Mouse (Mus musculus) forebrain, embryonic 11.5 days (tissue): Measurements from ENCODE around the gene Map1b. TPM values are rescaled to one million over a fixed set of nuclear protein-coding genes. Genes with fewer than 3 reads are reported as not detected.

Source experiments
- ATAC-seq: fragments of 200-750 bp; cut with Nextera tagmentation; replicated peaks from 2 replicates; pipeline ENCODE4 v1.8.0; 2017; ENCODE audit warnings: moderate TSS enrichment; ENCODE audit not compliant: low FRiP score
- DNase-seq: peaks from one replicate; pipeline ENCODE4 v3.0.0-alpha.2; 2017; ENCODE audit warnings: low spot score
- H3K27ac ChIP-seq: fragments of 300-500 bp; sonication (generic); 2 replicates; pipeline ENCODE4 v1.5.1; 2014; ENCODE audit warnings: low read depth, low read length
- H3K27me3 ChIP-seq: fragments of 300-500 bp; sonication (generic); 2 replicates; pipeline ENCODE4 v1.6.1; 2014; ENCODE audit warnings: mild to moderate bottlenecking, low read length, mixed read lengths; ENCODE audit not compliant: control insufficient read depth, insufficient read depth
- H3K36me3 ChIP-seq: fragments of 300-500 bp; sonication (generic); 2 replicates; pipeline ENCODE4 v1.6.1; 2014; ENCODE audit warnings: mild to moderate bottlenecking, low read length, moderate library complexity, mixed read lengths; ENCODE audit not compliant: control insufficient read depth, insufficient read depth
- H3K4me1 ChIP-seq: fragments of 300-500 bp; sonication (generic); replicated peaks from 2 replicates; pipeline ENCODE4 v1.6.1; 2014; ENCODE audit warnings: low read length, mixed read lengths; ENCODE audit not compliant: control insufficient read depth, insufficient read depth
- H3K4me2 ChIP-seq: fragments of 300-500 bp; sonication (generic); 2 replicates; pipeline ENCODE4 v1.6.1; 2014; ENCODE audit warnings: low read depth, mild to moderate bottlenecking, low read length, moderate library complexity, mixed read lengths; ENCODE audit not compliant: severe bottlenecking
- H3K4me3 ChIP-seq: fragments of 300-500 bp; sonication (generic); 2 replicates; pipeline ENCODE4 v1.5.1; 2014; ENCODE audit warnings: low read depth, low read length
- H3K9ac ChIP-seq: fragments of 300-500 bp; sonication (generic); 2 replicates; pipeline ENCODE4 v1.6.1; 2014; ENCODE audit warnings: low read length
- H3K9me3 ChIP-seq: fragments of 300-500 bp; sonication (generic); 2 replicates; pipeline ENCODE4 v1.6.1; 2016; ENCODE audit warnings: low read length, mixed read lengths; ENCODE audit not compliant: control insufficient read depth
- WGBS: fragments of 180-500 bp; shearing (Covaris S2); extraction: QIAGEN DNeasy Blood & Tissue Kit; methylation state at CpG from one replicate; pipeline ENCODE4 v1.1.7; 2014; 5-methylcytosine and 5-hydroxymethylcytosine counted together
- polyA plus RNA-seq: library from polyadenylated mRNA; unstranded; fragments of >200 nt; fragmentation: Nextera tagmentation; extraction: Ambion mirVana; gene quantifications from 2 replicates; pipeline ENCODE4 v1.2.1, GENCODE M21; 2014

Map1b gene
- polyA plus RNA-seq, 1 experiment from 2014 or later = 854 TPM

DNA sequence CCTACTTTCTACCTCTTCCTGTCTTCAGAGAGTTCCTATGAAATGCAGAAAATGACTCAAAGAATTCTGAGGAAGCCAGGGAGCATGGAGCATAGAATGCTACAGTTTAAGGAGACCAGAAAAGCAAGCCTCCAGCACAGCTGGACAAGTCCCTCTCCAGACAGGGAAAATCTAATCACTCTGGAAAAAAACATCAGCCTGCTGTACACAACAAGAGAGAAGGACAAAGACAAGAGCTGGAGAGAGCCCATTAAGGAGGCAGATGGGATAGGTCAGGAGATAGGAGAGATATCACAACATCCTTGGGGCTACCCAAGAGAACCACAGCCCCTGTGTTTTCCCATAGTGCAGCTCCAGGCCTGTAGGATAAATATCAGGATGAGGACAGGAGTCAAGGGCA, 79.3 kb downstream of the Map1b start:
- H3K36me3 ChIP-seq = peaks cover 63% of the 10 kb centered on the region
- peaks cover 10% of the 10 kb centered on the region for H3K4me1 ChIP-seq
- H3K27me3 ChIP-seq = no peaks in the 10 kb centered on the region
- no peaks in the 10 kb centered on the region for H3K9me3 ChIP-seq
- no peak for ATAC-seq
- DNase-seq = no peak
- no peak overlapping the region for H3K9ac ChIP-seq
- H3K4me2 ChIP-seq = no peak overlapping the region
- no peak overlapping the region for H3K4me3 ChIP-seq
- no peak overlapping the region for H3K27ac ChIP-seq

DNA sequence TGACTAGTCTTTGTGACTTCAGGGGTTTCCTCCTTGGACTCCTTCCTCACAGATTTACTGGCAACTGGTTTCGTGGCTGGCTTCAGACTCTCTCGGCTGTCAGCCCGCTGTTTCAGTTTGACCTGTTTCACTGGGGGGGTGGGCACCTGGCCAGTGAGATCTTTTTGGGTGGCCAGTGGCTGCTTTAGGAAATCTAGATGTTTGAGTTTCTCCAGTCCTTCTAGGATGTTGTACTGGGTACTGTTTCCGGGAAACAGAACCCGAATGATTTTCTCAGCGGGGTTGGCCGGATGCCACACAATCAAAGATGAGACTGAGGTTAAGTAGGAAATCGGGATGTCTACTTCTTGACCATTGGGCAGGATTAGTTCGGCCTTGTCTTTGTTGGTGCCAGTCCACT, 81.8 kb downstream of the Map1b start:
- H3K4me3 ChIP-seq = no peak overlapping the region

DNA sequence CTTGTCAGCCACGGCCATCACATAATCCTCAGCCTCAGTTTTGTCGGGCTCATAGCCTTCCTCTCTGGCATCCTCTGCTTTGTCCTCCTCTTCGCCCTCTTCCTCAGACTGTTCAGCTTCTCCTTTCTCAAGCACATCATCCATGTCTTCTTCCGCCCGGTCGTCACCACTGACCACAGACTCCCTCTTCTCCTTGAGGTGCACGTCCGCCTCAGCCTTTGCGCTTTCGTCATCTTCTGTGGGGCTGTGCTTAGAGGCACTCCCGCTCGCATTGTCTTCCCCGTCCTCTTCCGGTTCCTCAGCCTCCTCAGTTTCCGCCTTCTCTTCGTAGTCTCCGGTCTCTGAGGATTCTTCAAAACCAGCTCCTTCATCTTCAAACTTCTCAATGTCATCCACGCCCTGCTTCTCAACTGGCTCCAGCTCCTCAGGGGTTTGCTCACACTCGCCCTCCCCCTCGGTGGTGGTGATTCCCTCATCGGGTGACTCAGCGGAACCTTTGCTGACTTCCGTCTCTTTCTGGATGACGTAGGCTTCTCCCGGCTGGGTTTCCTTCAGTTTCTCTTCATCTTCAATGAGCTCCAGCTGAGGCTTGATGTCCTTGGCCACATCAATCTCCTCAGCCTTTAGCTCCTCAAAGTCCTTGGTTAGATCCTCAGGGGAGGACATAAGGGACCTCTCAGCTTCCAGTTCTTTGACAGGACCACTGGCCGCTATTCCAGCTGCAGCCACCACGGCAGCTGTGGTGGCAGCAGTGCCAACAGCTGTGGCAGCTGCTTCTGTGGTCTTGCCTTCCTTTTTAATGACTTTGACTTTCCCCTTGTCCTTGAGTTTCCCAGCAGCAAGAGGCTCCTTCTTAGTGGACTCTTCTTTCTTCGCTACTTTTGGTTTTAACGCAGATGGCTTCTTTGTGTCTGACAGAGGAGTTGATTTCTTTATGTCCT, 83.0 kb downstream of the Map1b start:
- ATAC-seq (no peak), DNase-seq (no peak)
- Histone ChIP-seq H3K4me1 (no peaks in the 10 kb centered on the region), H3K36me3 (peaks cover 73% of the 10 kb centered on the region), H3K4me2 (no peak overlapping the region), H3K9ac (no peak overlapping the region), H3K27me3 (no peaks in the 10 kb centered on the region), H3K9me3 (no peaks in the 10 kb centered on the region), H3K27ac (no peak overlapping the region), H3K4me3 (no peak overlapping the region)
- WGBS = 95% methylated on average over 29 of the region's 29 CpGs

More for the DNA sequence above, 81.8 kb downstream of the Map1b start:
- H3K4me2 ChIP-seq = no peak overlapping the region
- H3K27ac ChIP-seq = no peak overlapping the region
- ATAC-seq (no peak), DNase-seq (no peak)
- no peaks in the 10 kb centered on the region for H3K4me1 ChIP-seq
- H3K27me3 ChIP-seq = no peaks in the 10 kb centered on the region
- H3K9me3 ChIP-seq = no peaks in the 10 kb centered on the region
- WGBS = 98% methylated on average over 9 of the region's 9 CpGs
- H3K9ac ChIP-seq = no peak overlapping the region
- H3K36me3 ChIP-seq = peaks cover 73% of the 10 kb centered on the region

- WGBS = 91% methylated on average over 13 of the region's 13 CpGs
- H3K27me3 ChIP-seq = no peaks in the 10 kb centered on the region
These were observed 92.8 kb downstream of the Map1b start for GRCm38 (mm10) chr13:99423581-99423980.

DNA sequence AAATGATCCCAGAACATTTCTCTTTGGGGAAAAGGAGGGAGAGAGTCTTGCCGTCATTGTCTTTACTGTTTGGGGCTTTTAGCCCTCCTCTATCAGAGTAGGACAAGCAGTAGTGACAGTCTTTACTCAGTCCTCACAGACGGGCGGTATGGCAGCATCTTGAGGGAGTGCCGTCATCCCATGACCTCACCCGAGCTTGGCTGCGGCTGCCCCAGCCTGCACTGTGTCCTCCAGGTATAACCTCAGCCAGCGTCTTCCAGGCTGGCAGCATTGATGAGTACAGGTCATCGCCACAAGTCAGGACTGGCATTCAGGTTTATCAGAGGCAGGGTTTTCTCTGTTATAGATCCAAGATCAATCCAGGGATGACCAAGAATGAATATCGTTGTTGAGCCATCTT, 99.7 kb downstream of the Map1b start:
- Histone ChIP-seq H3K4me1 (peaks cover 8% of the 10 kb centered on the region; the same call in 1 of the 2 replicates), H3K9ac (no peak overlapping the region), H3K4me2 (no peak overlapping the region), H3K9me3 (no peaks in the 10 kb centered on the region), H3K36me3 (peaks cover 3% of the 10 kb centered on the region; the same call in 1 of the 2 replicates), H3K4me3 (no peak overlapping the region), H3K27ac (no peak overlapping the region), H3K27me3 (no peaks in the 10 kb centered on the region)
- WGBS = 84% methylated on average over 9 of the region's 9 CpGs
- ATAC-seq (no peak), DNase-seq (no peak)

More at GRCm38 (mm10) chr13:99423581-99423980, 92.8 kb downstream of the Map1b start:
- Histone ChIP-seq H3K4me1 (no peaks in the 10 kb centered on the region), H3K9me3 (no peaks in the 10 kb centered on the region), H3K9ac (no peak overlapping the region), H3K36me3 (peaks cover 31% of the 10 kb centered on the region; the same call in 1 of the 2 replicates), H3K4me2 (no peak overlapping the region), H3K27ac (no peak overlapping the region), H3K4me3 (no peak overlapping the region)
- no peak for ATAC-seq
- DNase-seq = no peak

DNA sequence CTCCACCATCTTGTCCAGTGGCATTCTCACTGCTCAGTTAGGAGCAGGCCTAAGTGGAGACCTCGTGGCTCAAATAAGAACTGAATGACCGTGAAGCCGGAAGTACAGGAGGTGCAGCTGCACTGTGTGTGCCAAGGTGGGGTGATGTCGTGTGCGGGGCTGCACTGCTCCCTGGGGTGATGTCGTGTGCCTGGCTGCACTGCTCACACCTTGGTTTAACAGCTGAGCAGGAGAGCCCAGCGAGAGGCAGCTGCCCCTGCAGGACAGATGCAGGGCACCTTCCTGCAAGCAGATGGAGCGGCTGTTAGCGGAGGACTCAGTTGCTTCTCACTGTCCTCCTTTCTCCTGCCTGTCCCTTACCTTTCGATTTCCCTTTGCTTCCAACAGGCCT, 102.0 kb downstream of the Map1b start:
- no peaks in the 10 kb centered on the region; the same call in 1 of the 2 replicates for H3K36me3 ChIP-seq

GRCm38 (mm10) chr13:99413481-99414351, 102.6 kb downstream of the Map1b start:
- H3K9me3 ChIP-seq = no peaks in the 10 kb centered on the region
- no peaks in the 10 kb centered on the region for H3K27me3 ChIP-seq
- peaks cover 8% of the 10 kb centered on the region; the same call in 1 of the 2 replicates for H3K4me1 ChIP-seq
- no peak overlapping the region for H3K4me3 ChIP-seq
- no peaks in the 10 kb centered on the region; the same call in 1 of the 2 replicates for H3K36me3 ChIP-seq
- no peak overlapping the region for H3K9ac ChIP-seq
- DNase-seq (no peak), ATAC-seq (peak; percentile 45; the same call in 1 of the 2 replicates)
- peak overlapping the region; percentile 27; the same call in 1 of the 2 replicates for H3K27ac ChIP-seq
- no peak overlapping the region for H3K4me2 ChIP-seq
- 43% methylated on average over 13 of the region's 13 CpGs for WGBS

More for the DNA sequence above, 102.0 kb downstream of the Map1b start:
- H3K9ac ChIP-seq = no peak overlapping the region
- no peaks in the 10 kb centered on the region for H3K27me3 ChIP-seq
- WGBS = 42% methylated on average over 10 of the region's 10 CpGs
- no peaks in the 10 kb centered on the region for H3K9me3 ChIP-seq
- H3K4me1 ChIP-seq = peaks cover 8% of the 10 kb centered on the region; the same call in 1 of the 2 replicates
- no peak overlapping the region for H3K4me2 ChIP-seq
- ATAC-seq = no peak
- H3K27ac ChIP-seq = peak overlapping the region; percentile 37; the same call in 1 of the 2 replicates
- H3K4me3 ChIP-seq = no peak overlapping the region
- DNase-seq = no peak

DNA sequence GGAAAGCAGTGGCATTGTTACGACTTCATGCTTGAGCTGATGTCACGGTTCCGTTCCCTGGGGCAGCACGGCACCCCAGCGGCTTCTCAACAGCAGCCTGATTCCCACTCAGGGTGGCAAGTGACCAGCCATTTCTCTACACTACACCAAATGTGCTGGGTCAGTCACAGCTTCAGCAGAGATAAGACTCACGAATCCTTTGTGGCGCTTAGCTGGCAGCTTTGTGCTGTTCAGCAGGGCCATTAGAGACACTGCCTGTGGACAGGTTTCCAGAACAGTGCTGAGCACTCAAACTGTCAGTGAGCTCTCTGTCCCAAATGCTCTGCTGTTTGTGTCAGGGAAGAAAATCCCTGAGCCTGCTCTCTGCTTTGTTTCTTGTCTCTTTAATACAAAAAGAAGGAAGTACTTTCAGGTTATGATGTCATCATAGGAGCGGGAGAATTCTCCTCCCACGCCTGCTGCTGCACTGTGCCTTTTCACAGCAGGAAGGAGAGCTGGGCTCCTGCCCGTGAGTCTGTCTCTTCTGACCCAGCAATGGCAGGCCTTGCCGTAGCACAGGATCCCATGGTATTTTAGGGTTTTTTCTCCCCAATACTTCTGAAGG, 103.8 kb downstream of the Map1b start:
- H3K27me3 ChIP-seq = no peaks in the 10 kb centered on the region
- WGBS = 67% methylated on average over 11 of the region's 11 CpGs
- H3K36me3 ChIP-seq = no peaks in the 10 kb centered on the region; the same call in 1 of the 2 replicates
- H3K9ac ChIP-seq = peak overlapping the region; percentile 20; the same call in 1 of the 2 replicates
- H3K27ac ChIP-seq = peak overlapping the region; percentile 48; the same call in 1 of the 2 replicates
- no peak overlapping the region for H3K4me2 ChIP-seq
- peaks cover 8% of the 10 kb centered on the region; the same call in 1 of the 2 replicates for H3K4me1 ChIP-seq
- no peak overlapping the region for H3K4me3 ChIP-seq
- no peaks in the 10 kb centered on the region for H3K9me3 ChIP-seq
- no peak for ATAC-seq
- no peak for DNase-seq
